Mouse (Mus musculus) kidney, adult 2 months (tissue): Measurements from ENCODE around the gene Samd4b.

Source experiments
- CTCF ChIP-seq: fragments of 200-500 bp; conservative IDR thresholded peaks from 2 replicates; pipeline ENCODE4 v1.5.1; 2011; ENCODE audit warnings: low read depth, mild to moderate bottlenecking, control low read depth, low read length, moderate library complexity, mixed read lengths; ENCODE audit not compliant: insufficient read depth, insufficient read length
- POLR2A ChIP-seq: fragments of 200-500 bp; IDR thresholded peaks from one replicate; pipeline ENCODE4 v1.6.1; 2011; ENCODE audit warnings: low read depth, low read length, control low read depth

GRCm38 (mm10) chr7:28619098-28619715 is 21.3 kb upstream of the Samd4b start:
- no peak for TF ChIP-seq CTCF
- TF ChIP-seq POLR2A = no peak
